Mouse (Mus musculus) embryonic facial prominence, embryonic 14.5 days (tissue): ENCODE data around the gene Pla2g4e. TPM values are rescaled to one million over a fixed set of nuclear protein-coding genes. Genes with fewer than 3 reads are reported as not detected.

Experiments used
- ATAC-seq: fragments of 200-750 bp; cut with Nextera tagmentation; 2 replicates; pipeline ENCODE4 v1.8.0; 2017; ENCODE audit warnings: low read depth, moderate number of reproducible peaks, moderate TSS enrichment
- DNase-seq: peaks from one replicate; pipeline ENCODE4 v3.0.0-alpha.2; 2015; ENCODE audit warnings: low spot score
- H3K27ac ChIP-seq: fragments of 300-500 bp; sonication (generic); replicated peaks from 2 replicates; pipeline ENCODE4 v1.5.1; 2014; ENCODE audit warnings: low read depth, mild to moderate bottlenecking, low read length, moderate library complexity
- H3K27me3 ChIP-seq: fragments of 300-500 bp; sonication (generic); replicated peaks from 2 replicates; pipeline ENCODE4 v1.6.1; 2014; ENCODE audit warnings: low read length; ENCODE audit not compliant: control insufficient read depth, insufficient read depth
- H3K36me3 ChIP-seq: fragments of 300-500 bp; sonication (generic); 2 replicates; pipeline ENCODE4 v1.6.1; 2014; ENCODE audit warnings: low read length, mixed read lengths; ENCODE audit not compliant: control insufficient read depth, insufficient read depth
- H3K4me1 ChIP-seq: fragments of 300-500 bp; sonication (generic); 2 replicates; pipeline ENCODE4 v1.6.1; 2014; ENCODE audit warnings: antibody characterized with exemption, low read length; ENCODE audit not compliant: control insufficient read depth, insufficient read depth
- H3K4me2 ChIP-seq: fragments of 300-500 bp; sonication (generic); 2 replicates; pipeline ENCODE4 v1.6.1; 2014; ENCODE audit warnings: low read depth, mild to moderate bottlenecking, low read length, moderate library complexity, mixed read lengths
- H3K4me3 ChIP-seq: fragments of 300-500 bp; sonication (generic); 2 replicates; pipeline ENCODE4 v1.5.1; 2014; ENCODE audit warnings: low read depth, mild to moderate bottlenecking, low read length
- H3K9ac ChIP-seq: fragments of 300-500 bp; sonication (generic); 2 replicates; pipeline ENCODE4 v1.6.1; 2014; ENCODE audit warnings: low read depth, mild to moderate bottlenecking, low read length, moderate library complexity, mixed read lengths
- H3K9me3 ChIP-seq: fragments of 300-500 bp; sonication (generic); 2 replicates; pipeline ENCODE4 v1.6.1; 2016; ENCODE audit warnings: low read length; ENCODE audit not compliant: control insufficient read depth
- WGBS: fragments of 180-500 bp; shearing (Covaris S2); extraction: QIAGEN DNeasy Blood & Tissue Kit; methylation state at CpG from one replicate; pipeline ENCODE4 v1.1.7; 2014; 5-methylcytosine and 5-hydroxymethylcytosine counted together
- polyA plus RNA-seq: library from polyadenylated mRNA; unstranded; fragments of >200 nt; fragmentation: Nextera tagmentation; extraction: Ambion mirVana; gene quantifications from 2 replicates; pipeline ENCODE4 v1.2.1, GENCODE M21; 2014

Gene Pla2g4e
- polyA plus RNA-seq, 1 experiment from 2014 or later = 0.77 TPM

DNA sequence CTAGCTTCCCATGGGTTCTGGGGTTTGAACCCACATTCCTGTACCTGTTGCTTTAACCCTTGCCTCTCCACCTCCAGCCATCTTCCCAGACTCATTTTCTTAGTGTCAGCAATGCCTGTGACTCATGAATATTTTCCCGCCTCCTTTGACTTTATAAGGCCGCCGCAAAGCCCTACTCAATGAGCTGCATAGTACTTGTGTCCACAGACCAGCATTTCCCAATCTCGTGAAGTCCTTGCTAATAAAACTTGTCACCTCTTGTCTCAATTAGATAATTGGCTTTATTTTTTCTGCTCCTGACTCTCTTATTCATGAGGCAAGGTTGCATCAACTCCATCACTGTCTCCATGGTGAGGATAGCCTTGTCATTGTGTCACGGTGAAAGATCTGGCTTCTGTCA lies 30.5 kb downstream of the Pla2g4e start:
- Histone ChIP-seq H3K9me3 (no peaks in the 10 kb centered on the region), H3K4me3 (no peak overlapping the region), H3K27ac (no peak overlapping the region), H3K9ac (no peak overlapping the region), H3K36me3 (no peaks in the 10 kb centered on the region), H3K4me1 (no peaks in the 10 kb centered on the region), H3K4me2 (no peak overlapping the region), H3K27me3 (no peaks in the 10 kb centered on the region)
- 93% methylated on average over 5 of the region's 5 CpGs for WGBS
- DNase-seq (no peak), ATAC-seq (no peak)

DNA sequence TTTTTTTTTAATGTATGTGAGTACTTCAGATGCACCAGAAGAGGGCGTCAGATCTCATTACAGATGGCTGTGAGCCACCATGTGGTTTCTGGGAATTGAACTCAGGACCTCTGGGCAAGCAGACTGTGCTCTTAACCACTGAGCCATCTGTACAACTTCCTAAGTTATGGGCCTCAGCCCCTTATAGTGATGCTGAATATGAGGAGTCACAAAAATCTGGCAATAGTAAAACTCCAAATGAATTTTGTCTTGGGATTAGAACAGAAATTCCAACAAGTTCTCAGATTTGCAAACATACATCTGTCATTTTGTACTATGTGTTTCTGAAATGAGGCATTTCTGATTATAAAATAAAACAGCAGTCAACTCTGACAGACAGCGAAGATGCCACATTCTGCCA lies 33.7 kb downstream of the Pla2g4e start:
- Histone ChIP-seq H3K36me3 (no peaks in the 10 kb centered on the region), H3K9ac (no peak overlapping the region), H3K4me3 (no peak overlapping the region), H3K4me2 (no peak overlapping the region), H3K27me3 (no peaks in the 10 kb centered on the region), H3K9me3 (no peaks in the 10 kb centered on the region), H3K4me1 (no peaks in the 10 kb centered on the region), H3K27ac (no peak overlapping the region)
- no peak for ATAC-seq
- no peak for DNase-seq
- 60% methylated on average over 2 of the region's 2 CpGs for WGBS

DNA sequence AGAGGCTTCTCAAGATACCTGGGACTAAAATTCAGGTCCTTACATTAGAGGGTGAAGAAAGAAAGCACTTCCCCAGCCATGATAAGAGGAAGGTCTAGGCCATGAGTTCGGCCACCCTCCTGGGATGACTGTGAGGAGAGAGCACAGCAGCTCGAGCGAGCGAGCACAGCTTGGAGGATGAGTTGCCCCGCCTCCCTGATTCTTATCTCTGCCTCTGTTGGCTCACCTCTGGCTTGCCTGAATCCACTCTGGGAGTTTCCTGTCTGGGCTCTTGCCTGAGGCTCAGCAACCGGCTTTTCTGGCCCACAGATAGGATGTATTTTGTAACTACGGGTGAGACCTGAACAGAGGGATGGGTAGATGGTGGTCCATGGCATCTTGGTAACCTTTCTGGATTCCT lies 37.2 kb downstream of the Pla2g4e start:
- WGBS = 43% methylated on average over 7 of the region's 7 CpGs
- no peak overlapping the region for H3K27ac ChIP-seq
- no peaks in the 10 kb centered on the region for H3K27me3 ChIP-seq
- ATAC-seq (no peak), DNase-seq (no peak)
- no peaks in the 10 kb centered on the region for H3K4me1 ChIP-seq
- no peak overlapping the region for H3K4me3 ChIP-seq
- H3K9me3 ChIP-seq = no peaks in the 10 kb centered on the region
- H3K4me2 ChIP-seq = no peak overlapping the region
- no peak overlapping the region for H3K9ac ChIP-seq
- H3K36me3 ChIP-seq = no peaks in the 10 kb centered on the region

DNA sequence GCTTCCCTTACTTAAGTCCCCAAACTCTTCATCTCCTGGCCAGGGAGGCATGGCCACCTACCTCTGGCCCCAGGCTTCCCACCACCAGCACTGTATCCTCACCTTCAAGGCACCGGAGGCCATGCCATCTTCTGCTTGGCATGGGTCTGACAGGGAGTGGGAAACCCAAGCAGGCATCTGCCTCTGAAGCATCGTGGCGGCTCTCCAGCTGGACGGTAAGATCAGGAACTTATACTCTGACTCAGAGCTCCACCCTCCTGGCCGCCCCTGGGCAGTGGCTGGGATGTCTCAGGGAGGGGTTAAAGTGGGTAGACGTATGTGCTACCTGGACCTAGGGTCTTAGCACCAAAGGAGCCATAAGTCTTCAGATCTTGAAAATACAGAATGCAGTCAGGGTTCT lies 38.1 kb downstream of the Pla2g4e start:
- no peaks in the 10 kb centered on the region for H3K36me3 ChIP-seq
- DNase-seq (no peak), ATAC-seq (no peak)
- no peaks in the 10 kb centered on the region for H3K27me3 ChIP-seq
- no peak overlapping the region for H3K27ac ChIP-seq
- H3K4me1 ChIP-seq = no peaks in the 10 kb centered on the region
- 73% methylated on average over 6 of the region's 6 CpGs for WGBS
- no peaks in the 10 kb centered on the region for H3K9me3 ChIP-seq
- H3K4me2 ChIP-seq = no peak overlapping the region
- H3K4me3 ChIP-seq = no peak overlapping the region
- no peak overlapping the region for H3K9ac ChIP-seq

DNA sequence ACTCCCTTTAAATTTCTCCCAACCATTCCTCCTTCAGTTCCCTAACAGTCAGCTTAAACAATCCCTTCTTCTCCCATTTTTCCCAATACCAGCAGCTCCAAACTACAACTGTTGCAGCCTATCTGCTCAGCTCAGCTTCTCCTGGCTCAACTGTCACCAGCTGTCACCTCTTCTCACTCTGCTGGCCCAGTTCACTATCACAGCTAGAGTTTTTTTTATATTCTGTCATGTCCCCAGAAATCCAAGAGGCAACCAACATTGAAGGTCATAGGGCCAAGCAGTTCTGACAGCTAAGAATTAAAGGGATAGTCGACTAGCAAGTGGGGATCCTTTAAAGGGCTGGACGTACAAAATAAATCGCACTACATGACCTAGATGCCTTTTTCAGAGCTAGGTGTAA lies 41.4 kb downstream of the Pla2g4e start:
- Histone ChIP-seq H3K27ac (no peak overlapping the region), H3K9ac (no peak overlapping the region), H3K9me3 (no peaks in the 10 kb centered on the region), H3K4me3 (no peak overlapping the region), H3K4me1 (no peaks in the 10 kb centered on the region), H3K27me3 (no peaks in the 10 kb centered on the region), H3K4me2 (no peak overlapping the region), H3K36me3 (no peaks in the 10 kb centered on the region)
- ATAC-seq = no peak
- WGBS = 60% methylated on average over 3 of the region's 3 CpGs
- peak; percentile 6 for DNase-seq

DNA sequence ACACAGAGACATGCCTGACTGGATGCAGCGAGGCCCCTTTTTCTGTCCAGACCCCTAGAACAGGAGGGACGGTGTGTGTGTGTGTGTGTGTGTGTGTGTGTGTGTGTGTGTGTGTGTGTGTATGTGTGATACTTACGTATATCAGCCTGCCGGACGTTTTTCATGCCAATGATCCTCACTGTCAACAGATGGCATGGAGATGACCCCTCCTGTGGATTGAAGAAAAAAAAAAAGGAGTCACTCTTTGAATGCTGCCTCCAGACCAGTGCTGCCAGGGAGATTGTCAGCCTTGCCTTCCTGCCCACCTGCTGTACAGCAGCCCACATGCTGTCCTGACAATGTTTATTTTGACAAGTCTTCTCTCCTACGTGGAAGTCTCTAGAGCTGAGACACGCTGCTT lies 45.1 kb downstream of the Pla2g4e start:
- H3K4me3 ChIP-seq = no peak overlapping the region
- 59% methylated on average over 6 of the region's 7 CpGs for WGBS
- no peak overlapping the region for H3K27ac ChIP-seq
- no peaks in the 10 kb centered on the region for H3K36me3 ChIP-seq
- no peak overlapping the region for H3K9ac ChIP-seq
- H3K27me3 ChIP-seq = no peaks in the 10 kb centered on the region
- H3K4me2 ChIP-seq = no peak overlapping the region
- H3K9me3 ChIP-seq = no peaks in the 10 kb centered on the region
- H3K4me1 ChIP-seq = no peaks in the 10 kb centered on the region
- DNase-seq (no peak), ATAC-seq (no peak)

DNA sequence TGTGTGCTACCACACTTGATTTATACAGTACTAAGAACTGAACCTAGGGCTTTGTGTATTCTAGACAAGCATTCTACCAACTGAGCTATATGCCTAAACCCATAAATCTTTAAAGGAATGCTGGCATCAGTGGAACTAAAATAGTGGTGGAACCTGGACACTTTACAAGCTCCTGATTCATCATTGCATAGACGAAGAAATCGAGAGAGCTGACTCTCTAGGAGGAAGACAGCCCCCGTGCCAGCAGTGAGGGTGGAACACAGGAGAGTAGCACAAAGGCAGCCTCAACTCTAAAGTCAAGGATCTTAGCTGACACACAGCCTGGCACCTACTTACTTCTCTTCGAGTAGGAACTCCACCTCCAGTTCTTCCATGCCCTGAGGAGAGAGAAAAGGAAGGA lies 57.0 kb downstream of the Pla2g4e start:
- Histone ChIP-seq H3K36me3 (no peaks in the 10 kb centered on the region), H3K4me3 (no peak overlapping the region), H3K27me3 (no peaks in the 10 kb centered on the region), H3K4me2 (no peak overlapping the region), H3K9ac (no peak overlapping the region), H3K27ac (no peak overlapping the region), H3K9me3 (0 out of 2 replicates have a peak, but pooled peaks cover 5% of the 10 kb centered on the region), H3K4me1 (no peaks in the 10 kb centered on the region)
- DNase-seq (no peak), ATAC-seq (no peak)
- WGBS = 83% methylated on average over 4 of the region's 4 CpGs

DNA sequence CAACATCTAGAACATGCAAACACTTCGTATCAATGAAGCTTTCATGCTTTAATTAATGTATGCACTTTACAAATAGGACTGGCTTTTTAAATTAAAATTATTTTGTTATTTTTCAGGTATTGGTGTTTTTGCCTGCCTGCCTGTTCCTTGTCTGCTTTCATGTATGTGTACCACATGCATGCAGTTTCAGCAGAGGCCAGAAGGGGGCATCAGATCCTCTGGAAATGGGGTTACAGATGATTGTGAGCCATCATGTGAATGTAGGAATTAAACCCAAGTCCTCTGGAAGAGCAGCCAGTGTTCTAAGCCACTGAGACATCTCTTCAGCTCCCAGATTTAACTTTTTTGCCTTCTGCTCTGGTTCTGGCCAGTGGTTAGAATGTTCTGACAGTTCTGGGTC lies 57.6 kb downstream of the Pla2g4e start:
- H3K9ac ChIP-seq = no peak overlapping the region
- no peak overlapping the region for H3K4me3 ChIP-seq
- no peak overlapping the region for H3K27ac ChIP-seq
- no peaks in the 10 kb centered on the region for H3K36me3 ChIP-seq
- no peaks in the 10 kb centered on the region for H3K27me3 ChIP-seq
- H3K4me1 ChIP-seq = no peaks in the 10 kb centered on the region
- 0 out of 2 replicates have a peak, but pooled peaks cover 5% of the 10 kb centered on the region for H3K9me3 ChIP-seq
- DNase-seq = no peak
- ATAC-seq = no peak
- H3K4me2 ChIP-seq = no peak overlapping the region
- 92% methylated on average over 1 of the region's 1 CpGs for WGBS

DNA sequence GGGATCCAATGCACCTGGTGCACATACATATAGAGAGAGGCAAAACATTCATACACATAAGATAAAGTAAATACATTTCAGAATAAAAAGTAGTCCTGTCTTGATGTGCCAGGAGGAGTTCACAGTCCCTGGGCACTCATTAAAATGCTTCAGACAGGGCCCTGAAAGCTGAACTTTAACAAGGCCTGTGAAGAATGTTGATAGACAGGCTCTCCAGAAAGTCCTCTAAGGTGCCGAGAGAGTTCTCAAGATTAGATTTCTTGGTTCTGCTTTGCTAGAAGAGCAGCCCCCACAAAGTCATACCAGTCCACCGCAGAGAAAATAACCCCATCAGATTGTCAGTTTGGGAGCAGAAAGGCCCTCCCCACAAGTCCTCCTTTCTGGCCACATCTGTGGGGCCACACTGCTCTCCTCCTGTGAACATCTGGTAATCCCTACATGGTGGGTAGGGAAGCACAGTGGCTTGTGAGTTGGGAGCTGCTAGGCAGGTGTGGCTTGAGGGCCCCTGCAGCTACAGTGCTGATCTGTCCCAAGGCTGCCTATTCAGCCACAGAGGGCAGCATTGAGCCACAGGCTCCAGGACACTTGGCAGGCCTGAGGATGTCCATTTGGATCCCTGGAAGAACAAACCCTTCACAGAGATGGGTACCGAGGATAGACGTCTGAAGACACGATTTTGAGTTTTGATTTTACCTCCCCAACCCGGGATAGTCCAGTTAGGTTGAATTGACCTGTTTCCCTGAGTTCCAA lies 59.4 kb downstream of the Pla2g4e start:
- WGBS = 76% methylated on average over 6 of the region's 6 CpGs
- Histone ChIP-seq H3K9me3 (no peaks in the 10 kb centered on the region), H3K4me3 (no peak overlapping the region), H3K36me3 (no peaks in the 10 kb centered on the region), H3K4me1 (no peaks in the 10 kb centered on the region), H3K9ac (no peak overlapping the region), H3K27me3 (no peaks in the 10 kb centered on the region), H3K27ac (no peak overlapping the region), H3K4me2 (no peak overlapping the region)
- no peak for DNase-seq
- ATAC-seq = no peak
